Mouse (Mus musculus) hindbrain, embryonic 14.5 days (tissue): ENCODE data around the gene Csmd2. TPM values are rescaled to one million over a fixed set of nuclear protein-coding genes. Genes with fewer than 3 reads are reported as not detected.

Experiments
- ATAC-seq: fragments of 200-750 bp; cut with Nextera tagmentation; 2 replicates; pipeline ENCODE4 v1.8.0; 2017; ENCODE audit warnings: moderate number of reproducible peaks, mild to moderate bottlenecking, moderate TSS enrichment, moderate library complexity; ENCODE audit not compliant: low FRiP score
- DNase-seq: peaks from one replicate; pipeline ENCODE4 v3.0.0-alpha.2; 2015; ENCODE audit warnings: low spot score
- H3K27ac ChIP-seq: fragments of 300-500 bp; sonication (generic); 2 replicates; pipeline ENCODE4 v1.5.1; 2014; ENCODE audit warnings: mild to moderate bottlenecking, moderate library complexity
- H3K27me3 ChIP-seq: fragments of 300-500 bp; sonication (generic); 2 replicates; pipeline ENCODE4 v1.6.1; 2014; ENCODE audit warnings: mild to moderate bottlenecking, low read length, mixed read lengths; ENCODE audit not compliant: control insufficient read depth, insufficient read depth
- H3K36me3 ChIP-seq: fragments of 300-500 bp; sonication (generic); replicated peaks from 2 replicates; pipeline ENCODE4 v1.6.1; 2014; ENCODE audit not compliant: control insufficient read depth, insufficient read depth
- H3K4me1 ChIP-seq: fragments of 300-500 bp; sonication (generic); replicated peaks from 2 replicates; pipeline ENCODE4 v1.6.1; 2014; ENCODE audit warnings: antibody characterized with exemption, low read length, mixed read lengths; ENCODE audit not compliant: control insufficient read depth, insufficient read depth
- H3K4me2 ChIP-seq: fragments of 300-500 bp; sonication (generic); replicated peaks from 2 replicates; pipeline ENCODE4 v1.6.1; 2014; ENCODE audit warnings: mild to moderate bottlenecking, moderate library complexity
- H3K4me3 ChIP-seq: fragments of 300-500 bp; sonication (generic); replicated peaks from 2 replicates; pipeline ENCODE4 v1.5.1; 2014; ENCODE audit warnings: mild to moderate bottlenecking, low read length
- H3K9ac ChIP-seq: fragments of 300-500 bp; sonication (generic); 2 replicates; pipeline ENCODE4 v1.6.1; 2014
- H3K9me3 ChIP-seq: fragments of 300-500 bp; sonication (generic); 2 replicates; pipeline ENCODE4 v1.6.1; 2016; ENCODE audit warnings: low read length; ENCODE audit not compliant: control insufficient read depth
- WGBS: fragments of 180-500 bp; shearing (Covaris S2); extraction: QIAGEN DNeasy Blood & Tissue Kit; methylation state at CpG from one replicate; pipeline ENCODE4 v1.1.7; 2014; 5-methylcytosine and 5-hydroxymethylcytosine counted together
- polyA plus RNA-seq: library from polyadenylated mRNA; unstranded; fragments of >200 nt; fragmentation: Nextera tagmentation; extraction: Ambion mirVana; gene quantifications from 2 replicates; pipeline ENCODE4 v1.2.1, GENCODE M21; 2014

Gene Csmd2
- polyA plus RNA-seq, 1 experiment from 2014 or later = 8.3 TPM

- Histone ChIP-seq H3K4me1 (peaks cover 4% of the 10 kb centered on the region; the same call in 1 of the 2 replicates), H3K4me3 (no peak overlapping the region), H3K27me3 (no peaks in the 10 kb centered on the region), H3K27ac (no peak overlapping the region), H3K9me3 (no peaks in the 10 kb centered on the region), H3K4me2 (no peak overlapping the region), H3K9ac (no peak overlapping the region), H3K36me3 (no peaks in the 10 kb centered on the region)
- DNase-seq (no peak), ATAC-seq (no peak)
- 39% methylated on average over 10 of the region's 10 CpGs for WGBS
These were observed 153.8 kb downstream of the Csmd2 start for GRCm38 (mm10) chr4:128141161-128142101.

DNA sequence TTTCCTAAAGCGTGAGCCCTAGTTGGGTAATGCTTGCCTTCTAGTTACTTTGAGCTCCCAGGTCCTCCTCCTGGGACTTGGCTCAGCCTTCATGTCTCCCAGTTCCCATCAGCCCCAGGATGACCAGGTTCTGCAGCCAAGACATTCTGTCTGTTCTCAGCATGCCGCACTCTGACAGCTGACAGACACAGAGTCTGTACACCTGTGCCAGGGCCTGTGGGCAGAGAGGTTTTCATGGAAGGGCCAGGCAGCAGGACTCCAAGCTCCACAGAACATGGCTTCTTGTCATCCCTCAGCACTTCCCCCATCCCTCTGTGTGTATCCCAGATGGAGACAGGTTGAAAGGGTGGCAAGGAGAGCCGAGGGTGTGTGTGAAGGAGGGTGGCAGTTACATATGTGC lies 154.6 kb downstream of the Csmd2 start:
- Histone ChIP-seq H3K27ac (no peak overlapping the region), H3K4me1 (peaks cover 4% of the 10 kb centered on the region; the same call in 1 of the 2 replicates), H3K27me3 (no peaks in the 10 kb centered on the region), H3K9ac (no peak overlapping the region), H3K4me3 (no peak overlapping the region), H3K9me3 (no peaks in the 10 kb centered on the region), H3K36me3 (no peaks in the 10 kb centered on the region), H3K4me2 (no peak overlapping the region)
- ATAC-seq (no peak), DNase-seq (no peak)
- WGBS = 72% methylated on average over 3 of the region's 3 CpGs

- Histone ChIP-seq H3K4me2 (no peak overlapping the region), H3K36me3 (no peaks in the 10 kb centered on the region), H3K4me3 (no peak overlapping the region), H3K9ac (no peak overlapping the region), H3K4me1 (peaks cover 4% of the 10 kb centered on the region; the same call in 1 of the 2 replicates), H3K27me3 (no peaks in the 10 kb centered on the region), H3K27ac (no peak overlapping the region), H3K9me3 (no peaks in the 10 kb centered on the region)
- no peak for ATAC-seq
- WGBS = 90% methylated on average over 3 of the region's 3 CpGs
- no peak for DNase-seq
These were observed 155.5 kb downstream of the Csmd2 start for GRCm38 (mm10) chr4:128143147-128143546.

DNA sequence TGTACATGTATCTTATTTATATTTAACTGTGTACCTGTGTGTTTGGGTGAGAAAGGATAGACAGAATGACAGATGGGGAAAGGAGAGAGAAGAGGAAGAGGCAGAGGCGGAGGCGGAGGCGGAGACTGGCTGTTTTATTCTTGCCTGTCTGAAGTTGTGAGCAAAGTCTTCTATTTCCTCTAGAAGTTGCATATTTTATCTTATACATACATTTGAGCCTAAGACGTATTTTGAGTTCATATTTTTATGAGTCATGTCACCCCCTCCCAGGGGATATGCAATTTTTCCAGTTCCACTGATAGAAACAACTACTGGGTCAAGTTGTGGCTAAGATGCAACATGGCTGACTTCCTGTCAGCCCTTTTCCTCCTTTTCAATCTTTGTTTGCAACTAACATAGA lies 161.9 kb downstream of the Csmd2 start:
- DNase-seq (no peak), ATAC-seq (no peak)
- Histone ChIP-seq H3K4me1 (peaks cover 6% of the 10 kb centered on the region; the same call in 1 of the 2 replicates), H3K27me3 (no peaks in the 10 kb centered on the region), H3K9me3 (no peaks in the 10 kb centered on the region), H3K4me3 (no peak overlapping the region), H3K4me2 (no peak overlapping the region), H3K9ac (no peak overlapping the region), H3K27ac (no peak overlapping the region), H3K36me3 (no peaks in the 10 kb centered on the region)
- WGBS = 94% methylated on average over 4 of the region's 4 CpGs

DNA sequence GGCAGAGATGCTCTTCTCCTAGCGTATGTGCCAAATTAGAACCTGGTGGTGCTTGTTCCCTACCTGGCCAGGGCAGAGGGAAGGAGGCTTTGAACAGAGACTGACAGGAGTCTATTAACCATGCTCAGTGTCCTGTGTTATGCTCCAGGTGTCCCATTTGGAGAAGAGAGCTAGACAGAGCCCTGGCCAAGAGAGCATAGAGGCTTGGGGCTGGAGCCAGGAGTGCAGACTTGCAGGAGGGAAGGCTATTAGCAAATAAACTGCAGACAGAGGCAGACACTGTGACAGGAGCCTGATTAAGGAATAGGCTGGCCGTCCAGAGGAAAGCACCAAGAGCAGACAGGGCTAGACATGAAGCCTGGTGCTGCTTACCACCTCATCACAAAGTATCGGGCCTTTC lies 164.4 kb downstream of the Csmd2 start:
- Histone ChIP-seq H3K27me3 (no peaks in the 10 kb centered on the region), H3K36me3 (no peaks in the 10 kb centered on the region), H3K4me2 (no peak overlapping the region), H3K4me1 (peaks cover 12% of the 10 kb centered on the region; the same call in 1 of the 2 replicates), H3K4me3 (no peak overlapping the region), H3K9ac (no peak overlapping the region), H3K27ac (no peak overlapping the region), H3K9me3 (no peaks in the 10 kb centered on the region)
- no peak for DNase-seq
- ATAC-seq = no peak
- WGBS = 70% methylated on average over 3 of the region's 3 CpGs

- H3K9me3 ChIP-seq = no peaks in the 10 kb centered on the region
- H3K4me3 ChIP-seq = no peak overlapping the region
- no peak for DNase-seq
- no peaks in the 10 kb centered on the region for H3K36me3 ChIP-seq
- ATAC-seq = no peak
- H3K27ac ChIP-seq = no peak overlapping the region
- no peaks in the 10 kb centered on the region for H3K27me3 ChIP-seq
- no peak overlapping the region for H3K4me2 ChIP-seq
- peaks cover 12% of the 10 kb centered on the region; the same call in 1 of the 2 replicates for H3K4me1 ChIP-seq
- no peak overlapping the region for H3K9ac ChIP-seq
- WGBS = 78% methylated on average over 4 of the region's 4 CpGs
These were observed 165.5 kb downstream of the Csmd2 start for GRCm38 (mm10) chr4:128153144-128153543.

DNA sequence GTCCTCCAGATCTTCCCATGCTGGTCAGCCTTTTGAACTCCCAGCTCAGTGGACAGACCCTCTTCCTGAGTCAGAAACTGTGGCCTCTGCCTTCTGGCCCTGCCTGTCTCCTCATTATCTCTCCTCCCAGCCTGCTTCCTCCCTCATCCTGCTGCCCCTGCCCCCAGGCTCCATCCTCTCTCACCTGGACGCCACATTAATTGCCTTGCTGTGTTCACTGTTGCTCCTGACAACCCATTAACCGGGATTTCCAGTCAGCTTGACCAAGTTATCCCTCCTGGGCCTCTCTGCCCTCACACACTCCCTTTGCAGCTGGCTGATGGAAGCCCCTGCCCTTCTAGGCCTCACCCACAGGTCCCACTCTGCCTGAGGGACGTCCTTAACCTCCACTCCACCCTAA lies 167.6 kb downstream of the Csmd2 start:
- Histone ChIP-seq H3K27me3 (no peaks in the 10 kb centered on the region), H3K27ac (no peak overlapping the region), H3K9ac (no peak overlapping the region), H3K4me2 (no peak overlapping the region), H3K4me1 (peaks cover 12% of the 10 kb centered on the region; the same call in 1 of the 2 replicates), H3K9me3 (no peaks in the 10 kb centered on the region), H3K4me3 (no peak overlapping the region), H3K36me3 (no peaks in the 10 kb centered on the region)
- 29% methylated on average over 3 of the region's 3 CpGs for WGBS
- no peak for DNase-seq
- ATAC-seq = no peak

DNA sequence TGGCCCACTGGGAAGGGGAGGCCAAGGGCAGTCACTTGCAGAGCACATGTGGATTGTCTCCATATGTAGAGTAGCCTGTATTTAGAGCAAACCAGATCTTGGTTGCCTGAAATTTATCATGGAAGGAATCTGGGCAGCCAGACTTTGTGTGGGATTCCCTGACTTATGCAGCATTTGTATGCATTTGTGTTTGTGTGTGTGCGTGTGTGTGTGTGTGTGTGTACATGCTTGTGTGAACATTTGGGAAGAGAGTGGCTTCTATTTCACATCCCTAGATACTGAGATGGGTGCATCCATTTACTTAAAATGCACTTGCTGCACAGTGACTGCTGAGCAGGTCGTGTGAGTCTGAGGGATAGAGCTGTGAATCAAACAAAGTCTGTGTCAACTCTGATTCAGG lies 173.0 kb downstream of the Csmd2 start:
- Histone ChIP-seq H3K9ac (no peak overlapping the region), H3K27me3 (no peaks in the 10 kb centered on the region), H3K27ac (no peak overlapping the region), H3K4me2 (no peak overlapping the region), H3K4me3 (no peak overlapping the region), H3K9me3 (no peaks in the 10 kb centered on the region), H3K36me3 (no peaks in the 10 kb centered on the region), H3K4me1 (no peaks in the 10 kb centered on the region; the same call in 1 of the 2 replicates)
- WGBS = 62% methylated on average over 2 of the region's 2 CpGs
- no peak for DNase-seq
- ATAC-seq = no peak

GRCm38 (mm10) chr4:128170181-128170580 lies 182.5 kb downstream of the Csmd2 start:
- H3K4me2 ChIP-seq = no peak overlapping the region
- no peaks in the 10 kb centered on the region for H3K27me3 ChIP-seq
- no peak overlapping the region for H3K9ac ChIP-seq
- ATAC-seq = no peak
- no peak overlapping the region for H3K4me3 ChIP-seq
- H3K4me1 ChIP-seq = no peaks in the 10 kb centered on the region; the same call in 1 of the 2 replicates
- 98% methylated on average over 8 of the region's 8 CpGs for WGBS
- H3K9me3 ChIP-seq = no peaks in the 10 kb centered on the region
- H3K27ac ChIP-seq = no peak overlapping the region
- DNase-seq = no peak
- no peaks in the 10 kb centered on the region for H3K36me3 ChIP-seq
